29 mouse cellular contexts compared by ENCODE assay signal in genomic region chr17:35141971-35142370, GRCm38 (mm10). TPM values are rescaled to one million over a fixed set of nuclear protein-coding genes. Genes with fewer than 3 reads are reported as not detected.
DNase-seq lines count a peak whose midpoint lies in the region; ATAC-seq and TF ChIP-seq lines count a peak whose summit lies in the region.
"Had no signal": no experiment of that assay in that cellular context is flagged by ENCODE, and none has a peak within 500 bp of the region (broad histone marks: within the 10 kb centered on the region; RNA-seq: fewer than 3 reads in every experiment).

No protein-coding gene starts in this region.

- TF ChIP-seq POLR2A in lung, adult 2 months (IDR thresholded peaks at IDR 0.05; ENCODE audit: borderline replicate concordance, extremely low read depth, low read depth, low read length): no peak

- ATAC-seq in granulocyte monocyte progenitor cell, adult 5-6 weeks (replicated peaks; ENCODE audit: poor library complexity, severe bottlenecking): no peak
- ATAC-seq: forebrain, embryonic 14.5 days; intestine, postnatal 0 days; midbrain, embryonic 16.5 days had no signal

- no peak for TF ChIP-seq CTCF in lung, adult 2 months (IDR thresholded peaks at IDR 0.05; ENCODE audit: insufficient read depth, low read length)

- no peak overlapping the region for H3K4me3 ChIP-seq in lung, adult 2 months (replicated peaks; ENCODE audit: extremely low read depth, low read depth, low read length)
- H3K4me3 ChIP-seq: embryonic facial prominence, embryonic 15.5 days; hindbrain, embryonic 13.5 days; left cerebral cortex, adult 2 months; limb, embryonic 13.5 days; myocyte; neural tube, embryonic 15.5 days had no signal

- peak; percentile 21 for DNase-seq in cerebellum, adult 9-11 months
- no peak for DNase-seq in cerebellum, adult 18-20 months
- DNase-seq in ovary, postnatal 36 days (ENCODE audit: low spot score): peak; percentile 67
- DNase-seq in ovary, postnatal 14 days (ENCODE audit: low spot score): no peak
- DNase-seq in adrenal gland, postnatal 25 days: peak; percentile 84
- DNase-seq in thymus, postnatal 10 days (ENCODE audit: low spot score in 2 of 2): no peak
- DNase-seq in lung, adult 2 months: no peak
- DNase-seq: cerebellum, adult 2 months; cerebellum, postnatal 25 days; gastrocnemius, postnatal 25 days; heart, adult 18-20 months; heart, postnatal 36 days; kidney, postnatal 14 days; lung, postnatal 36 days; thymus, adult 18-20 months had no signal

- WGBS in lung, adult 2 months: 87% methylated on average over 6 of the region's 6 CpGs

- peaks cover 4% of the 10 kb centered on the region; the same call in 1 of the 2 replicates for H3K4me1 ChIP-seq in lung, adult 2 months (ENCODE audit: control insufficient read depth, insufficient read depth, low read length)

RNA-seq across cellular contexts. Expression of gene Bag6, which starts 7.0 kb away (rescaled TPM):
- 403 and 461 TPM in 2 replicates for total RNA-seq in adrenal gland, postnatal 25 days (2021)
- total RNA-seq in granulocyte monocyte progenitor cell, adult 5-6 weeks (2014; fragmentation: Nextera tagmentation): 93.9 and 111 TPM in 2 replicates
- total RNA-seq in granulocyte monocyte progenitor cell, adult 5-6 weeks (2017): 68.8 and 74.0 TPM in 2 replicates
- 227 and 234 TPM in 2 replicates for polyA plus RNA-seq in lung, adult 2 months (2012; rRNA removed)

RNA-seq across cellular contexts. Expression of gene Apom, which starts 10.1 kb away (rescaled TPM):
- total RNA-seq in adrenal gland, postnatal 25 days (2021): 2.9 TPM in 1 of 2 replicates, not detected in the other
- not detected in 2 replicates for total RNA-seq in granulocyte monocyte progenitor cell, adult 5-6 weeks (2014; fragmentation: Nextera tagmentation)
- 1.2 TPM in 1 of 2 replicates, not detected in the other for total RNA-seq in granulocyte monocyte progenitor cell, adult 5-6 weeks (2017)
- 0.12 TPM in 1 of 2 replicates, not detected in the other for polyA plus RNA-seq in lung, adult 2 months (2012; rRNA removed)
- total RNA-seq: CH12.LX; gastrocnemius, postnatal 25 days; heart, adult 18-20 months; heart, postnatal 36 days; layer of hippocampus, adult 18-20 months; layer of hippocampus, postnatal 10 days; left cerebral cortex, adult 2 months; left cerebral cortex, postnatal 25 days had no signal
- polyA plus RNA-seq: embryonic facial prominence, embryonic 15.5 days; limb, embryonic 13.5 days had no signal

RNA-seq across cellular contexts. Expression of gene D17H6S53E, which starts 15.8 kb away (rescaled TPM):
- 23.0 and 29.7 TPM in 2 replicates for total RNA-seq in adrenal gland, postnatal 25 days (2021)
- total RNA-seq in granulocyte monocyte progenitor cell, adult 5-6 weeks (2014; fragmentation: Nextera tagmentation): 16.3 and 18.4 TPM in 2 replicates
- 7.9 and 10.7 TPM in 2 replicates for total RNA-seq in granulocyte monocyte progenitor cell, adult 5-6 weeks (2017)
- 12.1 and 12.9 TPM in 2 replicates for polyA plus RNA-seq in lung, adult 2 months (2012; rRNA removed)

RNA-seq across cellular contexts. Expression of gene Csnk2b, which starts 20.1 kb away (rescaled TPM):
- total RNA-seq in adrenal gland, postnatal 25 days (2021): 201 and 272 TPM in 2 replicates
- total RNA-seq in granulocyte monocyte progenitor cell, adult 5-6 weeks (2014; fragmentation: Nextera tagmentation): 289 and 384 TPM in 2 replicates
- 277 and 317 TPM in 2 replicates for total RNA-seq in granulocyte monocyte progenitor cell, adult 5-6 weeks (2017)
- 232 and 297 TPM in 2 replicates for polyA plus RNA-seq in lung, adult 2 months (2012; rRNA removed)

RNA-seq across cellular contexts. Expression of gene Gpank1, which starts 20.7 kb away (rescaled TPM):
- total RNA-seq in adrenal gland, postnatal 25 days (2021): 19.0 and 19.4 TPM in 2 replicates
- total RNA-seq in granulocyte monocyte progenitor cell, adult 5-6 weeks (2014; fragmentation: Nextera tagmentation): 21.2 and 25.4 TPM in 2 replicates
- 24.0 and 26.9 TPM in 2 replicates for total RNA-seq in granulocyte monocyte progenitor cell, adult 5-6 weeks (2017)
- 17.9 and 21.9 TPM in 2 replicates for polyA plus RNA-seq in lung, adult 2 months (2012; rRNA removed)

Comparison
In these comparisons a context has a peak if more than half of its experiments do, and no peak if none do; other contexts are left out.
1. DNase-seq: peak in cerebellum, adult 9-11 months (single experiment), ovary, postnatal 36 days (single experiment) and adrenal gland, postnatal 25 days (single experiment); none in cerebellum, adult 18-20 months (0 of 2), ovary, postnatal 14 days (single experiment), thymus, postnatal 10 days (0 of 2) and lung, adult 2 months (single experiment).